Mouse (Mus musculus): ENCODE results near the gene Bbs9.

DNA sequence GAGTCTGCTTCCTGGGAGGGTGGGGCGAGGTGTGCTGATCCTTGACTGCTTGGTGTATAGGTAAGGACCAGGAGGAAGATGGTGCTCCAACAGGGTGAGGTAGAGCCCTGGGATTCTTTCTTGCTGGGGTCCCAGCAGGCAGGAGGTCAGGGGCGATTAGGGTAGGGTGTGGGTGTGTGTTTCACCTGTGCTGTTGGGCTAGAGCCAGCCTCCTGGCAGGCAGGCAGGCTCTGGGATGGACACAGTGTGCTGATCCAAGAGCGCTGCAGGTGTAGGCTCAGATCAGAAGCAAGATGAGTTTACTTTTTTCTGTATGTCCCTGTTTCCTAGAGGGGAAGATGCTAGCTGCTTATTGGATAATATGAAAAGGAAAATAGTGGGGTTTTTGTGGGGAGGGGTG is 108.7 kb downstream of the Bbs9 start:
- TF ChIP-seq POLR2A (IDR thresholded peaks at IDR 0.05; ENCODE audit: insufficient read depth, low read length) (no peak), CTCF (IDR thresholded peaks at IDR 0.05; ENCODE audit: low read depth, low read length) (no peak)

Data from ES-Bruce4 (cell line).